Mouse (Mus musculus) intestine, embryonic 15.5 days (tissue): ENCODE data around the gene Armcx1. TPM values are rescaled to one million over a fixed set of nuclear protein-coding genes. Genes with fewer than 3 reads are reported as not detected.
A peak's percentile ranks its signal among the peaks of the same experiment; 100 is the strongest.
"Not testable (repeated sequence)": the region's sequence is repeated elsewhere in the genome, so short reads cannot be mapped to it uniquely, and the experiment has no call there.

Experiments used
- ATAC-seq: fragments of 200-750 bp; cut with Nextera tagmentation; 2 replicates; pipeline ENCODE4 v1.8.0; 2017; ENCODE audit warnings: moderate TSS enrichment, moderate library complexity
- H3K27ac ChIP-seq: fragments of 300-500 bp; sonication (generic); 2 replicates; pipeline ENCODE4 v1.5.1; 2015; ENCODE audit warnings: mild to moderate bottlenecking, inconsistent platforms
- H3K27me3 ChIP-seq: fragments of 300-500 bp; sonication (generic); replicated peaks from 2 replicates; pipeline ENCODE4 v1.6.1; 2015; ENCODE audit warnings: inconsistent platforms
- H3K36me3 ChIP-seq: fragments of 300-500 bp; sonication (generic); 2 replicates; pipeline ENCODE4 v1.6.1; 2015; ENCODE audit warnings: inconsistent platforms
- H3K4me1 ChIP-seq: fragments of 300-500 bp; sonication (generic); replicated peaks from 2 replicates; pipeline ENCODE4 v1.6.1; 2015; ENCODE audit warnings: inconsistent platforms
- H3K4me2 ChIP-seq: fragments of 300-500 bp; sonication (generic); replicated peaks from 2 replicates; pipeline ENCODE4 v1.6.1; 2015; ENCODE audit warnings: mild to moderate bottlenecking, inconsistent platforms
- H3K4me3 ChIP-seq: fragments of 300-500 bp; sonication (generic); replicated peaks from 2 replicates; pipeline ENCODE4 v1.5.1; 2015; ENCODE audit warnings: inconsistent platforms
- H3K9ac ChIP-seq: fragments of 300-500 bp; sonication (generic); 2 replicates; pipeline ENCODE4 v1.6.1; 2015; ENCODE audit warnings: inconsistent platforms
- H3K9me3 ChIP-seq: fragments of 300-500 bp; sonication (generic); 2 replicates; pipeline ENCODE4 v1.6.1; 2016; ENCODE audit warnings: inconsistent platforms
- WGBS: fragments of 180-500 bp; shearing (Covaris S2); methylation state at CpG from one replicate; pipeline ENCODE4 v1.1.7; 2015; 5-methylcytosine and 5-hydroxymethylcytosine counted together
- polyA plus RNA-seq: library from polyadenylated mRNA; unstranded; fragments of >200 nt; fragmentation: Nextera tagmentation; extraction: Ambion mirVana; gene quantifications from 2 replicates; pipeline ENCODE4 v1.2.1, GENCODE M21; 2015

Gene Armcx1
- polyA plus RNA-seq, 1 experiment from 2014 or later, result 46.1 TPM

- Histone ChIP-seq H3K4me3 (no peak overlapping the region), H3K9ac (no peak overlapping the region), H3K9me3 (no peaks in the 10 kb centered on the region), H3K4me2 (no peak overlapping the region), H3K27ac (no peak overlapping the region), H3K27me3 (peaks cover 2% of the 10 kb centered on the region; the same call in 1 of the 2 replicates), H3K36me3 (no peaks in the 10 kb centered on the region), H3K4me1 (no peaks in the 10 kb centered on the region)
- ATAC-seq, result no peak
- 97% methylated on average over 1 of the region's 1 CpGs for WGBS
Observed at GRCm38 (mm10) chrX:134737796-134738195, 20.0 kb downstream of the Armcx1 start.

GRCm38 (mm10) chrX:134739160-134739559 is 21.4 kb downstream of the Armcx1 start:
- Histone ChIP-seq H3K9ac (no peak overlapping the region), H3K4me1 (no peaks in the 10 kb centered on the region), H3K36me3 (no peaks in the 10 kb centered on the region), H3K4me2 (no peak overlapping the region), H3K27me3 (peaks cover 2% of the 10 kb centered on the region; the same call in 1 of the 2 replicates), H3K4me3 (no peak overlapping the region), H3K27ac (no peak overlapping the region), H3K9me3 (no peaks in the 10 kb centered on the region)
- 63% methylated on average over 4 of the region's 4 CpGs for WGBS
- no peak for ATAC-seq

GRCm38 (mm10) chrX:134741862-134742261 is 24.1 kb downstream of the Armcx1 start:
- Histone ChIP-seq H3K4me3 (no peak overlapping the region), H3K9me3 (no peaks in the 10 kb centered on the region), H3K27ac (no peak overlapping the region), H3K4me2 (no peak overlapping the region), H3K36me3 (no peaks in the 10 kb centered on the region), H3K9ac (no peak overlapping the region), H3K4me1 (no peaks in the 10 kb centered on the region), H3K27me3 (no peaks in the 10 kb centered on the region; the same call in 1 of the 2 replicates)
- 66% methylated on average over 5 of the region's 5 CpGs for WGBS
- no peak for ATAC-seq

GRCm38 (mm10) chrX:134746459-134746858 is 28.7 kb downstream of the Armcx1 start:
- Histone ChIP-seq H3K4me2 (no peak overlapping the region), H3K4me3 (no peak overlapping the region), H3K27ac (no peak overlapping the region), H3K9ac (no peak overlapping the region), H3K27me3 (no peaks in the 10 kb centered on the region; the same call in 1 of the 2 replicates), H3K9me3 (no peaks in the 10 kb centered on the region), H3K36me3 (no peaks in the 10 kb centered on the region), H3K4me1 (0 out of 2 replicates have a peak, but pooled peaks cover 4% of the 10 kb centered on the region)
- ATAC-seq, result no peak
- 42% methylated on average over 5 of the region's 5 CpGs for WGBS

- Histone ChIP-seq H3K4me1 (0 out of 2 replicates have a peak, but pooled peaks cover 4% of the 10 kb centered on the region), H3K9me3 (no peaks in the 10 kb centered on the region), H3K27ac (peak within 1 kb of the TSS; percentile 58), H3K27me3 (no peaks in the 10 kb centered on the region; the same call in 1 of the 2 replicates), H3K36me3 (no peaks in the 10 kb centered on the region), H3K9ac (peak within 1 kb of the TSS; percentile 46), H3K4me2 (peak within 1 kb of the TSS; percentile 67), H3K4me3 (peak within 1 kb of the TSS; percentile 48)
- peak; percentile 92 for ATAC-seq
- WGBS, result 22% methylated on average over 36 of the region's 36 CpGs
Observed at GRCm38 (mm10) chrX:134750764-134751592, 33.2 kb downstream of the Armcx1 start, which contains the start of gene Armcx6. TSS of gene Armcx6 (minus strand) at chrX:134751417.

- H3K9ac ChIP-seq, result no peak overlapping the region
- no peak overlapping the region for H3K4me3 ChIP-seq
- no peak for ATAC-seq
- H3K27ac ChIP-seq, result no peak overlapping the region
- H3K4me1 ChIP-seq, result 0 out of 2 replicates have a peak, but pooled peaks cover 4% of the 10 kb centered on the region
- 47% methylated on average over 2 of the region's 2 CpGs for WGBS
- H3K27me3 ChIP-seq, result no peaks in the 10 kb centered on the region
- H3K36me3 ChIP-seq, result no peaks in the 10 kb centered on the region
- H3K4me2 ChIP-seq, result no peak overlapping the region
- H3K9me3 ChIP-seq, result no peaks in the 10 kb centered on the region
Observed at GRCm38 (mm10) chrX:134751910-134752309, 34.1 kb downstream of the Armcx1 start.

GRCm38 (mm10) chrX:134752584-134752983 is 34.8 kb downstream of the Armcx1 start:
- H3K9me3 ChIP-seq, result no peaks in the 10 kb centered on the region
- no peaks in the 10 kb centered on the region for H3K27me3 ChIP-seq
- no peaks in the 10 kb centered on the region for H3K36me3 ChIP-seq
- WGBS, result 25% methylated on average over 4 of the region's 4 CpGs
- no peak overlapping the region for H3K9ac ChIP-seq
- no peak overlapping the region for H3K4me2 ChIP-seq
- no peak overlapping the region for H3K27ac ChIP-seq
- ATAC-seq, result no peak
- 0 out of 2 replicates have a peak, but pooled peaks cover 4% of the 10 kb centered on the region for H3K4me1 ChIP-seq
- H3K4me3 ChIP-seq, result no peak overlapping the region

GRCm38 (mm10) chrX:134756434-134757292 is 38.9 kb downstream of the Armcx1 start, which contains the start of gene Armcx3:
TSS of gene Armcx3 (plus strand) at chrX:134756595.
- H3K9me3 ChIP-seq, result no peaks in the 10 kb centered on the region
- no peaks in the 10 kb centered on the region for H3K4me1 ChIP-seq
- peak within 1 kb of the TSS; percentile 58 for H3K4me3 ChIP-seq
- H3K9ac ChIP-seq, result peak within 1 kb of the TSS; percentile 65
- peak; percentile 96 for ATAC-seq
- 21% methylated on average over 46 of the region's 46 CpGs for WGBS
- peak within 1 kb of the TSS; percentile 67 for H3K27ac ChIP-seq
- no peaks in the 10 kb centered on the region for H3K36me3 ChIP-seq
- no peaks in the 10 kb centered on the region for H3K27me3 ChIP-seq
- H3K4me2 ChIP-seq, result peak within 1 kb of the TSS; percentile 52

GRCm38 (mm10) chrX:134757293-134757995 is 39.7 kb downstream of the Armcx1 start:
- Histone ChIP-seq H3K4me3 (peak overlapping the region; percentile 58), H3K4me2 (peak overlapping the region; percentile 52), H3K36me3 (no peaks in the 10 kb centered on the region), H3K4me1 (no peaks in the 10 kb centered on the region), H3K27me3 (no peaks in the 10 kb centered on the region), H3K27ac (peak overlapping the region; percentile 67), H3K9ac (peak overlapping the region; percentile 65), H3K9me3 (no peaks in the 10 kb centered on the region)
- WGBS, result 30% methylated on average over 13 of the region's 13 CpGs
- ATAC-seq, result peak; percentile 41

- not testable (repeated sequence) for H3K4me2 ChIP-seq
- peak; percentile 82 for ATAC-seq
Observed at GRCm38 (mm10) chrX:134763428-134764198, 45.9 kb downstream of the Armcx1 start.

More at GRCm38 (mm10) chrX:134763428-134764198, 45.9 kb downstream of the Armcx1 start:
- not testable (repeated sequence) for H3K9ac ChIP-seq, H3K27ac ChIP-seq, H3K9me3 ChIP-seq, H3K36me3 ChIP-seq, H3K4me3 ChIP-seq, H3K4me1 ChIP-seq, H3K27me3 ChIP-seq
- 36% methylated on average over 4 of the region's 4 CpGs for WGBS
